Mouse (Mus musculus) limb, embryonic 11.5 days (tissue): ENCODE results near the gene Gm49359. TPM values are rescaled to one million over a fixed set of nuclear protein-coding genes. Genes with fewer than 3 reads are reported as not detected.
"Not testable (repeated sequence)": the region's sequence is repeated elsewhere in the genome, so short reads cannot be mapped to it uniquely, and the experiment has no call there.

Source experiments
- ATAC-seq: fragments of 200-750 bp; cut with Nextera tagmentation; 2 replicates; pipeline ENCODE4 v1.8.0; 2017; ENCODE audit warnings: low read depth; ENCODE audit not compliant: insufficient number of reproducible peaks, low FRiP score, low TSS enrichment
- DNase-seq: peaks from one replicate; pipeline ENCODE4 v3.0.0-alpha.2; 2015; ENCODE audit warnings: low spot score
- H3K27ac ChIP-seq: fragments of 300-500 bp; sonication (generic); replicated peaks from 2 replicates; pipeline ENCODE4 v1.5.1; 2014; ENCODE audit warnings: low read depth, mild to moderate bottlenecking, low read length
- H3K27me3 ChIP-seq: fragments of 300-500 bp; sonication (generic); 2 replicates; pipeline ENCODE4 v1.6.1; 2014; ENCODE audit warnings: mild to moderate bottlenecking, low read length, mixed read lengths; ENCODE audit not compliant: control insufficient read depth, insufficient read depth
- H3K36me3 ChIP-seq: fragments of 300-500 bp; sonication (generic); 2 replicates; pipeline ENCODE4 v1.6.1; 2014; ENCODE audit warnings: mild to moderate bottlenecking, low read length, moderate library complexity, mixed read lengths; ENCODE audit not compliant: control insufficient read depth, insufficient read depth
- H3K4me1 ChIP-seq: fragments of 300-500 bp; sonication (generic); 2 replicates; pipeline ENCODE4 v1.6.1; 2014; ENCODE audit warnings: low read length, mixed read lengths; ENCODE audit not compliant: control insufficient read depth, insufficient read depth
- H3K4me2 ChIP-seq: fragments of 300-500 bp; sonication (generic); 2 replicates; pipeline ENCODE4 v1.6.1; 2014; ENCODE audit warnings: low read depth, mild to moderate bottlenecking, moderate library complexity; ENCODE audit not compliant: severe bottlenecking
- H3K4me3 ChIP-seq: fragments of 300-500 bp; sonication (generic); 2 replicates; pipeline ENCODE4 v1.5.1; 2014; ENCODE audit warnings: low read depth, low read length
- H3K9ac ChIP-seq: fragments of 300-500 bp; sonication (generic); 2 replicates; pipeline ENCODE4 v1.6.1; 2014; ENCODE audit warnings: mild to moderate bottlenecking, low read length
- H3K9me3 ChIP-seq: fragments of 300-500 bp; sonication (generic); 2 replicates; pipeline ENCODE4 v1.6.1; 2016; ENCODE audit warnings: low read length; ENCODE audit not compliant: control insufficient read depth
- WGBS: fragments of 180-500 bp; shearing (Covaris S2); extraction: QIAGEN DNeasy Blood & Tissue Kit; methylation state at CpG from one replicate; pipeline ENCODE4 v1.1.7; 2014; 5-methylcytosine and 5-hydroxymethylcytosine counted together
- microRNA-seq: library from miRNA; unstranded; fragments of <30 nt; microRNA quantifications from one replicate; pipeline ENCODE4, GENCODE M21; 2016
- polyA plus RNA-seq: library from polyadenylated mRNA; unstranded; fragments of >200 nt; fragmentation: Nextera tagmentation; extraction: Ambion mirVana; gene quantifications from 2 replicates; pipeline ENCODE4 v1.2.1, GENCODE M21; 2014

The Gm49359 gene
- polyA plus RNA-seq, result 13.5 and 14.7 TPM in 2 replicates

DNA sequence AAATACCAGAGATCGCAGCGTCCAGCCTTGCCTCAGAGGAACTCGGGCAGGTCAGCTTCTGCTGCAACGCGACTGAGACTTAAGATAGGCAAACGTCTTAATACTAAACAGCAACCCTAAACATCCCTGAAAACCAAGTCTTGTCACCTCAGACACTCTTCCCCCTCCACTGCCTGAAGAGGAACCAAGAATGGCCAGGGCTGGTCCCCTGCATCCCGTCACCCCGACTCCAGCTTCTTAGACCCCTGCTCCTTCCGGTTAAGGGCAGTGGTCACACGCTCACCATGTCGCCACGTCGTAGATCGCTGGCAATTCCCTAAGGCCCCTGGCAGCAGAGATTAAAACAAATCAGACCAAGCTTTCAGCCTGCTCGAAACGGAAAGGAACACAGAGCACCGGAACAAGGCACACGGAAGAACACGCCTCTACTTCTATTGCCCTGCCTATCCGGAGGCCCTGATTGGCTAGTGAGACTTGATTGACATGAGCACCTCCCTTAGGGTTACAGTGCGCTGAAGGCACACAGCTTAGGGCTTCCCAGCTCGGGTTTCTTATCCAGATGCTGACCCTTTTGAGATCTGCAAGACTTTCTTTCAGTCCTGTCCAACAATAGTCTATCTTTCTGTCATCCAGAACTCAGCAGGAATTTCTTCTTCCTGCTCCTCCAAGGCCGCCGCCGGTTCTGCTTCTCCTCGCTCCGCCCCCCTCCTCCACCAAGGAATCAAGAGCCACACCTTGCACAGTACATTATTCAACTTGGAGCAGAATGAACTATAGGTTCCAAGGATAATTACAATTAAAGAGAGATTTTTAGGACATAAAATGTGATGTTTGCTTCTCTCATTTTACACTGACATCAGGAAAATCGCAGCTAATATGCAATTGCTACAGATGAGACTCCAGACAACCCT, at the start of gene Gm49359:
Gene Gm49359, minus strand, starts transcription at position 409 of the 911 bp plus-strand sequence.
- H3K4me2 ChIP-seq, H3K27me3 ChIP-seq, H3K4me1 ChIP-seq, H3K36me3 ChIP-seq, H3K9me3 ChIP-seq, H3K27ac ChIP-seq: not testable (repeated sequence)
- DNase-seq, result peak; percentile 86
- Histone ChIP-seq H3K9ac (peak within 1 kb of the TSS; percentile 52), H3K4me3 (peak within 1 kb of the TSS; percentile 60)
- ATAC-seq, result peak; percentile 96
- WGBS, result 2% methylated on average over 28 of the region's 28 CpGs

DNA sequence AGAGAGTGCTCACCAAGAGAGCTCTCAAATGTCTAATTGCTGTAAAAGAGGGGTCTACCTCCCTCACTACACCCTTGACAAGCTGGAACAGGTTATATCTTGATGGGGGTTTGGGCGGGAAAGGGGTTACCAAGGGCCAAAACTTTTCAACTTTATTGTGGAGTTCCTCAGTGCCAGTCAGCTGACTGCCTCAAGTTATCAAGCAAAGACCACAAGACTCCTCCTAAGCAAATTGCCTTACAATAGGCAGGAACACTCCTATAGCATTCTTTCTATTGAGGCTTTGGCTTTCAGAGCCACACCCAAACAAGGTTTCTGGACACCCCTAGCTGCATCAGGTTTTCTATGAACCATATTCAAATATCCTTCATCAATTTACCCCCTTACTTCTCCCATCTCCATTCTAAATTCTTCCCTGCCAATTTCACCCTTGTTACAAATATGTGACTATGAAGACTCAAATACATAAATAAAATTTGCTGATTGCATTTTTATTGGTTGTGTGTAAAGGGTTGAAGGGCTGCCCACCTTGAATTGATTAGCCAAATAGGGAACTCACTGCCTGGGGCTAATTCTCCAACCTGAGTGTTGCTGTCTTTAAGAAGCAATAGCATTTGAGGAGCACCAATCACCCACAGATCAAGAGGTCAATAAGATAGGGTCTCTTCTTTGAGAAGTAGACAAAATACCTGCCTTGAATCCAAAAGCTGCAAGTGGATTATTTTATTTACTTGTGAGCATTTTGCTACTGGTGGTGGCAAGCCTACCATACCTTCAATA, 44.2 kb upstream of the Gm49359 start:
- not testable (repeated sequence) for H3K9me3 ChIP-seq, H3K27ac ChIP-seq, DNase-seq, H3K4me1 ChIP-seq, H3K36me3 ChIP-seq, H3K4me3 ChIP-seq, ATAC-seq, H3K4me2 ChIP-seq, H3K27me3 ChIP-seq, H3K9ac ChIP-seq
- WGBS, result 76% methylated on average over 1 of the region's 1 CpGs

DNA sequence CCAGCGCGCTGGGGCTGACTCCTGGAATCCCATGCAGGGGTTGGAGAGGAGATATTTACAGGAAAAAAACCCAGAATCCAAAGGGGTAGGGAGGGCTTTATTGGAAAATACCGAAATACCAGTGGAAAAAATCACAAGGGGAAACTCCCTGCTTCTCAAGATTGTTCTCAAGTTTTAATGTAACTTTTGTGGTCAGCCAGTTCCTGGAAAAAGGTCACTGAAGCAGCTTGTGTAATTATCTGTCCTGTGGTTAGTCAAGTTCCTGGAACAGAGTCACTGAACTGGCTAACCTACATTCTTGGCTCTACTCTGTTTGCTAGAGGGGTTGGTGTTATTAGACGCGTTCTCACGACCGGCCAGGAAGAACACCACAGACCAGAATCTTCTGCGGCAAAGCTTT, 6.0 kb upstream of the Gm49359 start:
- not testable (repeated sequence) for H3K36me3 ChIP-seq, H3K4me1 ChIP-seq, H3K9ac ChIP-seq, H3K9me3 ChIP-seq, ATAC-seq, H3K4me2 ChIP-seq, DNase-seq, H3K27ac ChIP-seq, H3K4me3 ChIP-seq, H3K27me3 ChIP-seq
- 94% methylated on average over 8 of the region's 8 CpGs for WGBS

DNA sequence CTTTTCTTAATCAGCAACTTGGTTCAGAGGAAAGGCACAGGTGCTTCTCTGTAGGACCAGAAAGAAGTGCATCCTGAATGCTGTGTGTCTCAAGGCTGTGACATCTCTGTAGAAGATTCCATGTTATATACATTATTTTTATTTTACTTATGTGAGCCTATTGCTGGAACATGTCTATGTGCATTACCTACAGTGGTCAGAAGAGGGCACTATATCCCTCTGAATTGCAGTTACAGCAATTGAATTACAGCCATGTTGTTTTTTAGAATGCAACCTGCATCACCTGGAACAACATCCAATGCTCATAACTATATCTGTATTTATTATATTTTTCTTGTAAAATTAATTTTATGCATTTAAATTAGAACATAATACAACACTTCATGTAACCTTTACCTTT, 3.3 kb upstream of the Gm49359 start:
- H3K9me3 ChIP-seq, ATAC-seq, H3K27ac ChIP-seq, H3K36me3 ChIP-seq, H3K4me3 ChIP-seq, H3K9ac ChIP-seq, H3K27me3 ChIP-seq, H3K4me2 ChIP-seq, H3K4me1 ChIP-seq: not testable (repeated sequence)
- DNase-seq, result peak; percentile 23

Small RNAs within 50 kb of the gene (microRNA-seq; reads per million reads assigned to microRNA genes)
- not detected for gene Gm22256

Other genes with a start within 250 kb of the Gm49359 start
- 6.1 and 7.9 TPM in 2 replicates for gene Gm3604, start 83.7 kb downstream of the Gm49359 start, polyA plus RNA-seq
- gene Zfp935, start 91.7 kb upstream of the Gm49359 start, polyA plus RNA-seq, result 1.9 TPM in 1 of 2 replicates, not detected in the other
- 29.1 and 30.2 TPM in 2 replicates for gene Zfp934, start 104.4 kb upstream of the Gm49359 start, polyA plus RNA-seq
- 19.0 and 21.7 TPM in 2 replicates for gene 6720489N17Rik, start 157.3 kb upstream of the Gm49359 start, polyA plus RNA-seq